Mouse (Mus musculus): ENCODE data around the gene Zfp760.
"Not testable (repeated sequence)": the region's sequence is repeated elsewhere in the genome, so short reads cannot be mapped to it uniquely, and the experiment has no call there.

Gene Zfp760

DNA sequence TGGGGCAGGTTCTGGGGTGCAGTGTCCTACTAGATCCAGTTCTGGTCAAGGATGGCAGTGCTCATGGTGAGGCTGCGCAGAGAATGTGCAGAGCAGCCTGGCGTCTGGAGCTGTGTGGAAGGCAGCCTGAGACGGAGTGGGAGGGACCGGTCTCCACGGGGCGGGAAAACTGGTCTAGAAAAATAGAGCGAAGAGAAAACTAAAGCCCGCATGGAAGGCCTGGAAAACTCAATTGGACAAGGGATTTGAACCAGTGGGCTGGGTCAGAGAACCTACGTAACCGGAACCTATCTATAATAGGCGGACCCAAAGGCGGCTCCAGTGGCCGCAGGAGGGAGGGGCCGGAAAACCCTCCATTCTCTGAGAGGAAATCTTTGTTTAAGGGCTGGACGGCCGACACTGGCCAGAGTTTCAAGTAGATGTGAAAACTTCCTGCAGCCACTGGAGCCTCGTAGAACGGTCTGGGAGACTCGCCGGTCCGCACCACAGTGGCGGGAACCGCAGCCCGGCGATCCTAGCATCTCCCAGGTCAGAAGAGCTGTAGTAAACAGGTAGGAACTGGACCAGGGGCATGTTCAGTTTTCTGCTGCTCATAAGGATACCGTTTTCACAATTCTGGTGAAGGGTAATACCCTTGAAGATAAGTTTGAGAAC lies at the start of gene Zfp760:
Gene Zfp760 (plus strand): TSS at position 399 of the 654 bp plus-strand sequence.
- peak; percentile 94 for DNase-seq (ENCODE audit: low spot score)

DNA sequence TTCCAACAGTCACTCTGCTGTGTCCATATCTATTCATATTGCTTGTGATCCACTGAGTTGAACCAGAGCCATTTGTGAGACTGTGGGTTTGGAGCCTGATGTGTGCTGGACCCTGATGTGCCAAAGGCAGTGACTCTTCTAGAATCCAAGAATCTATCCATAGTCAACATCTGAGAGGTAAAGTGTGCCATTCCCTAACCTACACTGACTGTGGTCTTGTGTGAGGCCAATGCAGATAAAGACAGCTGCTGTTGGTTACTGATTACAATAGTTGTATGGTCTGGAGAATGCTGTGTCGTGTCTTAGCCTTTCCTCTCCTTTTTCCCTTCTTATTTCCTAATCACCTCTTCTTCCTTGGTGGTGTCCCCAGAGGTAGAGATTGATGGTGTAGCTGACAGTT lies 28.7 kb upstream of the Zfp760 start:
- DNase-seq (ENCODE audit: low spot score), result not testable (repeated sequence)

DNA sequence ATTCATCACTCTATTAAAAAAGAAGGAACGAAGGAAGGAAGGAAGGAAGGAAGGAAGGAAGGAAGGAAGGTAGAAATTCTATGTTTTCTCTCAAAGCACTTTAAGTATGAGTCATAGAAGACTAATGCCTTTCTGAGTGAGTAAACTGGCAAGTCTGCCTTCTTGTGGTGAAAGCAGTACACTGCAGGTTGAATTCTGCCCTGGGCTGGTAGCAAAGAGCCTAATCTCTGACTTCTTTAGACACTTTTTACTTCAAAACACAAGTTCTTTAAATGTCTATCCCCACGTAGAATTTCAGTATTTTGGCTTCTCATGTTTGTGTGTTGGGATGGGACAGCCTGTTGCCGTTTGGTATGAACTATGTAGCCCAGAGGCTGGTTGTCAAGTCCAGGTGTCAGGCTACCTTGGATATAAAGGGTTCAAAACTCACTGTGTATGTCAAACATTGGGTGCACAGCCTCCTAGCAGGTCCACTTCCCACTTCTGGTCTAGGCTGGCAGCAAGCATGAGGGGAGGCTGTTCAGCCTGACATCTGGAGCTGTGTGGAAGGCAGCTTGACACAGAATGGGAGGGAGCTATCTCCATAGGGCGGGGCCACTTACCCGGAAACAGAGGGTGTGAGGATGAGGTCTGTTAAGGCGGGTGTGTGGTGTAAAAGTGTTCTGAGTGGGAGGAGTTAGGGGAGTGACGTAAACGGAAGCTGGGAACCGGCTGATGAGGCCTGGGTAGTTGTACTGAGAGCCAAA lies 28.1 kb upstream of the Zfp760 start:
- peak; percentile 88 for DNase-seq (ENCODE audit: low spot score)

DNA sequence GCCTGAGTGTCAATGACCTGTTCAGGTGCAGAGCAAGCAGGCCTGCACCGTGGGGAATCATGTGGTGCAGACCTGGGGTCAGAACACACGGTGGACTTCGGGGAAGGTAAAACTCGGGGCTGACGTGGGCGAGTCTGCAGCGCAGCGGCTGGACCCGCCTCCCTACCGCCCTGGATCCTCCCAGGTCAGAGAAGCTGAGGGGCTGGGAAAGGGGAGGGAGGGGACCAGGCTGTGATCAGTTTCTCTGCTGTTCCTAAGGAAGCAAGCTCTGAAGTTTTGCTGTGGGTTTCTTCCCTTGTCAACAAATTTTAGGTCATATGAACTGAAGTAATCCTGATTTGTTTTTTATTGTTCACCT lies 27.5 kb upstream of the Zfp760 start:
- DNase-seq (ENCODE audit: low spot score), result not testable (repeated sequence)

DNA sequence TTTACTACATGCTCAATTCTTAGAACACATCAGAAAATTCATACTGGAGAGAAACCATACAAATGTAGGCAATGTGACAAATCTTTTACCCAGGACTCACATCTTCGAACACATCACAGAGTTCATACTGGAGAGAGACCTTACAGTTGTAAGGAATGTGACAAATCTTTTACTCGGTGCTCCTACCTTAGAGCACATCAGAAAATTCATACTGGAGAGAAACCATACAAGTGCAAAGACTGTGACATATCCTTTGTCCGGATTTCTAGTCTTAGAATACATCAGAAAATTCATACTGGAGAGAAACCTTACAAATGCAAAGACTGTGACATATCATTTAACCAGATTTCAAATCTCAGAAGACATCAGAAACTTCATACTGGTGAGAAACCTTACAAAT lies 16.0 kb upstream of the Zfp760 start, which contains the start of gene Gm10226:
Gene Gm10226 (plus strand): TSS at position 301 of the 400 bp plus-strand sequence.
- DNase-seq (ENCODE audit: low spot score), result no peak

DNA sequence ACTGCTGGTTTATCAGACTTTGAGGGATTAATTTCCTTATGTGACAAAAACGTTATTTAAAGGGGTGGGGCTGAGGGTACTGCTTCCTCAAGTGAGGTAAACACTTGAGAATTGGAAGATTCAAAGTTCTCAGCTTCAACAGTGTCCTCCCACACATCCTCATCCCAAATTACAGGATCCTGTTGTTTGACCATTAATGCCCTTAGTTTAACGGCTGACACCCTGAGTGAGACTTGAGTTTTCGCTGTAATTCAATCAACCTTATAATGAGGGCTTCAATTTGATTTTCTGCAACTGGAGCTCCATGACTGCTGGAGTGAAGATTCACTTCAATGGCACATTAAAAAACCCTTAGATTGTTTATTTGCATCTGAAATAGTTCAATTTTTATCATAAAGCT lies 14.2 kb upstream of the Zfp760 start:
- DNase-seq (ENCODE audit: low spot score), result no peak

DNA sequence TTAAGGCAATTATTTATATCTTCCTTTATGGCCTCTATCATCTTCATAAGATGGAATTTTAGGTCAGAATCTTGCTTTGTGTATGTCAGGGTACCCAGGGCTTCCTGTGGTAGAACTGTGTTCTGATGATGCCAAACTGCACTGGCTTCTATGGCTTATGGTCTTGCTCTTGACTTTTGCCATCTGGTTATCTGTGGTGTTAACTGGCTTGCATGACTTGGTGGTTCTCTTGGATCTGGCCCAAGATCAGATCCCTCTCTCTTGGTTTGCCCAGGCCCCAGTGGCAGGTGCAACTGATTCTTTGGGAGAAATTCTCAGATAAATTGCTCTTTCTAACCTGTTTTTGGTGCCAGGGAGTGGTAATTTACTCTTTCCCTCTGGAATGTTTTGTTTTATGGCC lies 11.5 kb upstream of the Zfp760 start:
- DNase-seq (ENCODE audit: low spot score), result no peak

DNA sequence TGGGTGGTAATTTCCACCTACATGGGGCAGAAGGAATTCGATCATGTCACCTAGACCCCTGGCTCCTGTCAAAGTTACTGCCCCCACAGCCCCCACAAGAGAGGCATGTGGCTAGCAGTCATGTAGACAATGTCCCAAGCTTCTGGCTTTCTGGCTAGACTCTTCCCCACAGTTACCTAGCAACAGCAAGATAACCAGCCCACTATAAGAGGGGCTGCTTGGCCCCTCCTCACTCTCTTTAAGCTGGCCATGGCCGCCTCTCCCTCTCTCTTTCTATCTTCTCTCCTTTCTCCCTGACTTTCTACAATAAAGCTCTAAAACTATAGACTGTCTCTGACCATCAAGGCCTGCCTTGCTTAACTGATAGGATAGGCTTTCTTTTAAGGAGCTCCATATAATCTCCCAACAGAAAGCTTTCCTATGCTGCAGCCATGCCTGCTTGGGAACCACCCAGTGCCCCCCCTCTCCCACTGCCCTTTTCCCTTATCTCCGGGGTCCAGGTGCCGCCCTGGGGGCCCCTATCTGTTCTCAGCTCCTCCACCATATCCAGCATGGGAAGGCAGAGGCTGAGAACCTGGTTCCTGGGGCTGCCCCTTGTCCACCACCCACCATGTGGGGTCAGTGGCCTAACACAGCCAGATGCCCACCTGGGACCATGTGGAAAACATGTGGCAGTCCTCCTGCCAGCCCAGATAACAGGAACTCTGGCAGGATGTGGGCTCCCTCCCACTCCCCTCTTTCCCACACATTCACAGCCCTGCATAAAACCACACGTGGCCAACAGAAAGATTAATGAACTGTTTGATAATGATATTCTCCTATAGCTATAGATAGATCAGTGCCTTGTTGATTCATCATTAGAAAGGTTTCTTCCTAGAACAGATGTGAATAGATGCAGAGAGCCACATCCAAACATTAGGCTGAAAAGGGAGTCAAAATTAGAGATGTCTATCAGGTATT lies 5.0 kb upstream of the Zfp760 start:
- DNase-seq (ENCODE audit: low spot score), result no peak

DNA sequence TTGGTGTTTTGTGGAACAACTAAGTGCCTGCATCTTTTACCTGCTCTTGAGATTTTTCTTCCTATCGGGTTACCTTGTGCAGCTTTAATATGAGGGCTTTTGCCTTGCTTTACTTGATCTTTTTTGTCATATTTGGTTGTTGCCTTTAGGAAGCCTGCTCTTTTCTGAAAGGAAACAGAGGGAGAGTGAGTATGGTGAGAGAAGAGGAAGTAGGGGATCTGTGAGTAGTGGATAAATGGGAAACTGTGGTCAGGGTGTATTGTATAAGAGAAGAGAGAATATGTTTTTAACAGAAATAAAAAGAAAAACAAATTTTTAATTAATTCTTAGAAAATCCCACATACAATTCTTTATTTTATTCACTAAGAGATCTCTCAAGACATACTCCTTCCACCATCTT lies 4.1 kb upstream of the Zfp760 start:
- DNase-seq (ENCODE audit: low spot score), result no peak

DNA sequence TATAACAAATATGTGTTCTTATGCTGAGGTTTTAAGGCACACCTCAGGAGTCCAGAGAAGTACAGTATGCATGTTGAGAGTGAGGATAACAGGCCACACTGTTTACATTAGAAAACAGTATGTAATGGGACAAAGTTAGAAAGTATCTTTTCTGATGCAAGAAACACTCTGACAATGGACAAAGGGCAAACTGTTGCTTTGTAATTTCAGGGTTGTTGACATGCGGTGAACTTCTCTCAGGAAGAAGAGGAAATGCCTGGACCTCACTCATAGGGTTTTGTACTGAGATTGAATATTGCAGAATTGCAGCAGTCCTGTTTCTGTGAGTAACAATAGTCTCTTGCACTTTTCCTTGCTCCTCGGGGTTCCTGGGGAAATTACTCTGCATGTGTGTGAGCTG lies 860 bp downstream of the Zfp760 start:
- DNase-seq (ENCODE audit: low spot score), result no peak

DNA sequence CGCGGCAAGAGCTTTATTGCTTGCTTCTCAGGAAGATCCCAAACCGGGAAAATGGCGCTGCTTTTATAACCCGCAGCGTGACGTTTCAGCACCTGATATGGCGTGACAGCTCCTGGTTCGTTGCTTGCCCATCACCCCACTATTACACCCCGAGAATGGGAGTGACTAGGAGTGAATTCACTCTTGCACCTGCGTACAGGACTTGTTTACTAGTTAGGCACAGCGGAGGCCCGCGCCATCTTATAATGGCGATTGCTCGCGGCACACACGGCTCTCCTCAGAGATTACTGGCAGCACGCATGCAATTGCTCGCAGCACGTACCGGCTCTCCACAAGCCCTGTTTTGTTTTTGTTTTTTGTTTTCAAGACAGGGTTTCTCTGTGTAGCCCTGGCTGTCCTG lies 23.0 kb downstream of the Zfp760 start, which contains the start of gene Zfp229:
Gene Zfp229 (plus strand): TSS at position 301 of the 400 bp plus-strand sequence.
- not testable (repeated sequence) for DNase-seq (ENCODE audit: low spot score)

DNA sequence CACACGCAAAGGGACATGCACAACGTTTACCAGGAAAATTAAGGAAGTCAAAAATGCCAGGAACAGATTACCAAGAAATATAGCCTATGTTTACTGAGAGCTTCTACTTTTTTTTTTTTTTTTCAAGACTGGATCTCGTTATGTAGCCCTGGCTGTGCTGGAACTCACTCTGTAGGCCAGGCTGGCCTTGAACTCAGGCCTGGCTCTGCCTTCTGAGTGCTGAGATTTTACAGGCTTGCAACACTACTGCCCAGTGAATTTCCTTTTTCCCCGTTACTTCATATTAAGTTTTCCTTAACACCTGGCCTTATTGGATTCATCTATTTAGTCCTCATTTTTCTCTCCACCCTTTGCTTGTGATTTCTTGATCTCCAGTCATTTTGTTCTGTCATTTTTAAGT lies 25.5 kb downstream of the Zfp760 start:
- DNase-seq (ENCODE audit: low spot score), result no peak

DNA sequence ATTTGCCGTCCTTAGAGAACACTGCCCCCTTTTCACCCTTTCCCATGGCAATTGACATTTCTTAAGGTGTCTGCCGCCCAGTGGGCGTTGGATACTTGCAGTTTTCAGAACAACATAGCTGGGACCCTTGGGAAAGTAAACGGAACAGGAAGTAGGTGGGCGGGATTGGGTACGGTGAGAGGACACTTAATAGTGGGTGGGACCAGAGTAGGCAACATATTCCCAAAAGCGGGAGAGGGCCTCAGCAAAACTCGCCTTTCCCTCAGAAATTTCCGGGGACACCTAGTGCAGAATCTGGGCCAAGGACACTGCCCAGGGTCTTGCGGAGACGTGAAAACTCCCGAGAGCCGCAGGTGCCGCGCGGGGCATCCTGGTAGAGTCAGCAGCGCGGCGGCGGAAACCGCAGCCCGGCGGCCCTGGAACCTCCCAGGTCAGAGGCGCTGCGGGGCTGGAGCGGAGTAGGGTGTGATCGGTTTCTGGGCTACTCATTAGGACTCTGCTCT lies 26.0 kb downstream of the Zfp760 start:
- DNase-seq (ENCODE audit: low spot score), result peak; percentile 84

DNA sequence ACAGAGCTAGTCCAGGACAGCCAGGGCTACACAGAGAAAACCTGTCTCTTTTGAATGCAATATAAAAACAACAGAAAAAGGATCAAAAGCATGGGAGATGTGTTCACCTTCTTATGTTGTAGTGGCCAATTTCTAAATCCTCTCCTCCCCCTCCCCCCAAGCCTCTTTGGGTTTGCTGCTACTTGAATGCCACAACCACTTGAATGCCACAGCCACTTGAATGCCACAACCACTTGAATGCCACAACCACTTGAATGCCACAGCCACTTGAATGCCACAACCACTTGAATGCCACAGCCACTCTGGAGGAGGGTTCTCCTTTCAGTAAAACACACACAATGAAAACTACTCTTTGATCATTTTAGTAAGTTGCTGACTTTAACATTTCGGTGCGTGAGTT lies 45.2 kb downstream of the Zfp760 start:
- DNase-seq (ENCODE audit: low spot score), result no peak

DNA sequence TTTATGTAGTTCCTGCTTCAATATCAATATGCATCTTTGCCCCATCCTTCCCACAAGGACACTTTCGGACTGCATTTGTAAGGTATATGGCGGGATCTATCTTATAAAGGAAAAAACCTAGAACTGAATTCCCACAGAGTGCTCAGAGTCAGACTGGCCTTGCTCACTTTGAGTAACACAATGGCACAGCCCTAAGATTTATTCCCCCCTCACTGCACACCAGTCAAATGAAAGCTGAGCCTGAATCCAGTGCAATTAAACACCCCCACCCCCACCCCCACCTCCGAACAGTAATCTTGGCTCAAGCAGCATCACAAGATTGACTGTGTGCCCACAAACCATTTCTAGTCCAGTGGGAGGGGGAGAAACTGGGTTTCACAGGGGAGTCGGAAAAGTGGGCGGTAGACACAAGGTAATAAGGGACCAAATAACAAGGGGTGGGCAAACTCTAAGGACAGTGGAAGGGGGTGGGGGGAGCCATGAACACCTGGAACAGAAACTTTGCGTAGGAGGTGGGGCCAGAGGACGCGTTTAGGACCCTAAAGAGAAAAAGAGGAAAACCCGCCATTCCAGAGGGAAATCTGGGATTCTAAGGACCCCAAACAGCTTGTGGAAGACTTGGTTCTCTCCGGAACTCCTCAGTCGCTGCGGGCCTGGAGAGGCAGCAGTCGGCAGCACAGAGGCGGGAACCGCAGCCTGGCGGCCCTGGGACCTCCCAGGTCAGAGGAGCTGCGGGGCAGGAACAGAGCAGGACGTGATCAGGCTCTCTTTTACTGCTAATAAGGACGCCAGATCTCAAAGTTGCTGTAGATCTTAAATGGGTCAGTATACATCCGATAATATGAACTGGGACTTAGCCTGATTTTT lies 46.0 kb downstream of the Zfp760 start:
- DNase-seq (ENCODE audit: low spot score), result peak; percentile 45

DNA sequence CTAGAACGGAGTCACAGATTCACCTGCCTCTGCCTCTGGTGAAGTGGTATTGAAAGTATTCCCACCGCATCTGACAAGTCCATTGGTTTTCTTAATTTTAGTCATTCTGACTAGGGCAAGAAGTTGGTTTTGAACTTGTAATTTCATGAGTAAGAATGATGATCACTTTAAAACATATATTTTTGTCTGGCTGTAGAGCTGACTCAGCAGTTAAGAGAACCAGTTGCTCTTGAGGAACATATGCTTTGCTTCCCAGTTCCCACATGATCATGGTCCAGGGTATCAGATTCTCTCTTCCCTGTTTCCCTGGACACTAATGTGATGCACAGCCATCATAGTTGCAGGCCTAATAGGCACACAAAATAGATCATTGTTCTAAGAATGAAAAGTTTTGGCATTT lies 62.8 kb downstream of the Zfp760 start:
- DNase-seq (ENCODE audit: low spot score), result no peak

Measured in retina, embryonic 14.5 days (tissue).